Mouse (Mus musculus): ENCODE results near the gene Ctsa. TPM values are rescaled to one million over a fixed set of nuclear protein-coding genes. Genes with fewer than 3 reads are reported as not detected.
A peak's percentile ranks its signal among the peaks of the same experiment; 100 is the strongest.
"Not testable (repeated sequence)": the region's sequence is repeated elsewhere in the genome, so short reads cannot be mapped to it uniquely, and the experiment has no call there.

The Ctsa gene
- total RNA-seq, 2 experiments from 2014 or later = 80.8 to 98.1 TPM

DNA sequence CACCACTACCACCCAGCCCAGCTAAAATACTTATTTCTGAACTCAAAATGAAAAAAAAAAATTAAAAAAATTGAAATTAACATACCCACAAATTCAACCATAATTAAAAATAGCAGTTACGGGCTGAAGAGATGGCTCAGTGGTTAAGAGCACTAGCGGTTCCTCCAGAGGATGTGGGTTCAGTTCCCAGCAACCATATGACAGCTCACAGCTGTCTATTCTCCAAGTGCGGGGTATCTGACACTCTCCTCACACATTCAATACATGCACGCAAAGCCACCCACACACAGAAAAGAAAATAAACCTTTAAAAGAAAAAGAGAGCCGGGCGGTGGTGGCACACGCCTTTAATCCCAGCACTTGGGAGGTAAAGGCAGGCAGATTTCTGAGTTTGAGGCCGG lies 17.4 kb downstream of the Ctsa start:
- DNase-seq = no peak

DNA sequence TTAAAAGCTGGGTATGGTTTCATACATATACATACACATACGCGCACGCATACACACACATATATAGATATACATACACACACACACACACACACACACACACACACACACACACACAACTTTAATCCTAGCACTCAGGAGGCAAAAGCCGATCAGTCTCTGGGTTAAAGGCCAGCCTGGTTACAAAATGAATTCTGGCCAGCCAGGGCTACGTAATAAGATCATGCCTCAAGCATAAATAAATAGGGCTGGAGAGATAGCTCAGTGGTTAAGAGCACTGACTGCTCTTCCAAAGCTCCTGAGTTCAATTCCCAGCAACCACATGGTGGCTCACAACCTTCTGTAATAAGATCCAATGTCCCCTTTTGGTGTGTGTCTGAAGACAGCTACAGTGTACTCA lies 22.9 kb downstream of the Ctsa start:
- not testable (repeated sequence) for DNase-seq

DNA sequence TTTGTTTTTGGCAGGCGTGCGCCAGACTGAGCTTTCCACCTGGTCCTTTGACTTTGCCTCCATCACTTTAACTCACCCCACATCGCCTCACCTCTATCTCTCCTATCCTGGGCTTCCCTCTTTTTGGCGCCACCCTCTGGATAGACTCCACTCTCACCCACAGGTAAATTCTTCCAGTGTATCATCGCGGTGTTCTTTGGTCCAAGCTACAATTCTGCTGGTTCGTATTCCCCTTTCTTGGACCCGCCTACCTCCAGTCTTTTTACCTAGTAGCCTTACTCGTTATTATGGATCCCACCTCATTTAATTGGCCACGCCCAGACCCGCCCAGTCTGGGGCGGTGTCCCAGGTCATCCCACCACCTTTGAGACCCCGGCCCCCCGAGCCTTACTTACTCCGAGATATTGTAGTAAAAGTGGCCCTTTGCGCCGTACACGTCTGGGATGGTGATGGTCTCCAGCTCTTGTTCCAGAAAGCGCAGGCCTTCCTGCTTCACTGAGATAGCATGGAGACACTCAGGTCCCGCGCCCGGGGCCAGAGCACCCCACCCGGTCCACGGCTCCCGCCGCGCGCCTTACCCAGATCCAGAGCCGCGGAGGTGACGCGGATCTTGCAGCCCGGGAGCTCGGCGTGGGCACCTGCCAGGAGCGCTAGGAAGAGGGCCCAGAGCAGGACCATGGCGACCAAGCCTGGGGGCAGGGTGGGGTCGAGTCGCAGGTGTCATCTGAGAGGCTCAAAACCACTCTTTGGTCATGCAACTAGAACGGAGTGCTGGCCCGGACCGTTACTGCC lies 23.8 kb downstream of the Ctsa start:
- DNase-seq = peak in 1 of 2 experiments; percentile 33

DNA sequence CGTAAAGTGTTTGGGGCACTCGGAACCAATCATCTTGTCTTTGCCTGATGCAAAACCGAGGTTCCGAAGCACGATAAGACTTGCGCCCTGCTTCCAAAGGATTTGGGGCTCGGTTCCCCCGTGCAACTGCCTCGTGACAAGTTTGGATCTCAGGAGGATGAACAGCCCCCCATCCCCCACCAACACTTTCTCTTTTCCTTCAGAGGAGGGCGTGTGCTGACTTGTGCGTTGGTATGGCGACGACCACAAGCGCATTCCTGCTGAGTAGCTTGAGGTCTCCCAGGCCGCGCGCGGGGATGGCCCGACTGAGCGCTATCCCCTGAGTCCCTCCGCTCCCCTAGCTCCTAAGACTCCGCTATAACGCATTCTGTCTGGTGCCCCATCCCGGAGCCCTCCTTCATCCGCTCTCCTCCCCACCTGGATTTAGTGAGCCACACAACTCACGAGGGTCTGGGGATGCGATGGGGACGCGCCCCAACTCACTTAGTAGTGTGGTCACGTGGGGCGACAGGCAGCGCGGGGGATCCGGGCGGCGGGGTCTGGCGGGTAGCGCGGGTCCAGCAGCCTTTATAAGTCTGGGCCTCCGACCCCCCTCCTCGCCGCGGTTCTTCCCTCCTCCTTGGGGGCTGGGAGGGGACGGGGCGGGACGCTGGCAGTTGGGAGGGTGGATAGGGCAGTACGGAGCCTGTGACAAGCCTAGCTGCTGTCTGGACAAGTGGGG lies 24.6 kb downstream of the Ctsa start, which contains the start of gene Pltp:
TSS of gene Pltp (minus strand) at position 611 of the 721 bp plus-strand sequence.
- peak; percentile 78 to 83 for DNase-seq

DNA sequence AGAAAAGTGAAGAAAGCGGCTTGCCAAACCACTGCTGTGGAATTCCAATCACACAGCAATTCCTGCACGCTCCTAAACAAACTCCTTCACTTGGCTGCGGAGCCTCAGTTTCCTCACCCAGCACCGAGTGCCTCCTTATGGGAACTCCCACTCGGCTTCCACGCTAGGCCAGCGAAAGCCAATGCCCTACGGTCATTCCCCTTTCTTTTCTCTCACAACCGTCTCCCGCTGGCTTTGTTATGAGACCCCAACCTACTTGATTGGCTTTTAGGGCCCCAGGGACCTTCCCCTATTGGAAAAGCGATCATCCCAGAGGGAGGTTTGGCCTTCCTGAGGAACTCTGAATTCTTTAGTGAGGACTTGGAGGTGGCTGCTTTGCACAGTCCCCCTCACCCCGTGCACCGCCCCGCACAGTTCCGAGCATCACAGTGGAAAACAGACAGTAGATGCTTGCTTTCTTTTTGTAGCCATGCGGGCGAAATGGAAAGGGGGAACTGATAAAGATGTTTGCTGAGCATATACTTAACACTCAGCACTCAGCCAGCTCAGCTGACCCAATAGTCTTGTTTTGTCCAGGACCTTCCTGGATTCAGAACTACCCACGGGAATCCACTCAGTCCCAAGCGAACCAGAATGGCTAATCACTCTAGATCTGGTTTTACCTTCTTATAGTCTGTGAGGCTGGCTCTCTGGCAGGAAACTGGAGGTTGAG lies 25.3 kb downstream of the Ctsa start:
- peak in 1 of 2 experiments; percentile 36 for DNase-seq

GRCm38 (mm10) chr2:164859155-164859554 lies 26.5 kb downstream of the Ctsa start:
- no peak for DNase-seq

DNA sequence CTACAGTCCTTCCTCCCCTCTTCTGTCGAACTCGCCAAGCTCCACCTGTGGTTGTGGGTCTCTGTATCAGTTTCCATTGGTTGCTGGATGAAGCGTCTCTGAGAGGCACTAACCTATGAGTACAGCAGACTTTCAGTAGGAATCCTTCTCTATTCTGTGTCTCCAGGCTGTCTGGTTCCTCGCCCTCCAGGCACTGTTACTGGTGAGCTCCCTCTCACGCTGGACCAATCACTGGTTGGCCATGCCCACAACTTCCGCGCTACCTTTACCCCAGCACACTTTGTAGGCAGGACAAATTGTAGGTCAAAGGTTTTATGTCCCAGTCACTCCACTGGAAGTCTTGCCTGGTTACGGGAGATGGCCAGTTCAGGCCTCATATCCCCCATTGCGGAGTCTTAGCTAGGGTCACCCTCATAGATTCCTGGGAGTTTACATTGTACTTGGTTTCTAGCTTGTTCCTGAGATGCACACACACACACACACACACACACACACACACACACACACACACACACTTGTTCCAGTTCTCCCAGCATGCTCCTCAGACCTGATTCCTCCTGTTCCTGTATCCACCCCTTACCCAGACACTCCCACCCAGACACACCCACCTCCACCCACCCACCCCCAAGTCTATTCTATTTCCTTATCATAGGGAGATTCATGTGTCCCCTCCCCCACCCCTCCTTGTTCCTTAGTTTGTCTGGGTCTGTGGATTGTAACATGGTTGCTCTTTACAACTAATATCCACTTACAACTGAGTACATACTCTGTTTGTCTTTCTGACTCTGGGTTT lies 27.2 kb downstream of the Ctsa start:
- no peak for DNase-seq

DNA sequence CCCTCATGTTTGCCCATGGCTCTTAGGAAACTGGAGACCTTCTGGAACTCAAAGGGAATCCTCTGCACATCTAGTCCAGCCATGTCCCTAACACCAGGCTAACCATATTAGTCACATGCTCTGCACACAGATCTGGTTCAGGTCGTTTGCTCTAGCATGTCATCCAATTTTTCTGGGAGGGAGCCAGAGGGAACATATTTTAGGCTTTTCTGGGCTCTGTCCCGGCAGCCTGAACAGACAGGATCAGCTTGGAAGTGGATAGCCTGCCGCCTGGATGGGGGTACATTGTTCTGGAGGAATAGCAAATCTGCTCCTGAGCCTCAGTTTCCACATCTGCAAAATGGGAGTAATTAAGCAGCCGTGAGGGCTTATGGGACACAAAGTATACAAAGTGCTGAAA lies 28.4 kb downstream of the Ctsa start:
- no peak for DNase-seq

- DNase-seq = peak; percentile 78 to 86
These were observed 29.6 kb downstream of the Ctsa start for GRCm38 (mm10) chr2:164862179-164862861.

- not testable (repeated sequence) for DNase-seq
These were observed 30.7 kb downstream of the Ctsa start for GRCm38 (mm10) chr2:164863411-164863810.

GRCm38 (mm10) chr2:164864593-164864992 lies 31.9 kb downstream of the Ctsa start:
- no peak for DNase-seq

- DNase-seq = peak; percentile 87 to 95
These were observed 34.3 kb downstream of the Ctsa start for GRCm38 (mm10) chr2:164866741-164867551.

DNA sequence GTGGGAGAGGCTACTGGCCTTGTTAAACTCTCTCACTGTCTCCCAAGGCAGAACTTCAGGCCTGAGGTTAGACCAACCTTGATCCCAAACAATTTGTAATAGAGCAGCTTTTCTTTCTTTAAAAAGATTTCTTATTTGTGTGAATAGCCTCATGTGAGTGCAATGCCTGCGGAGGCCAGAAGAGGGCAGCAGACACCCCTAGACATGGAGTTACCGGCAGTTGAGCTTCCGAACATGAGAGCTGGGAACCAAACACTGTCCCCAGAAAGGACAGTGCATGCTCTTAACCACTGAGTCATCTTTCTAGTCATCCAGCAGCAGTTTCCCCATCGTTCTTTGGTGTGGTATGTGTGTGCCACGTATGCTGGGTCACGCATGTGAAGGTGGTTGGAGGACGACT lies 34.9 kb downstream of the Ctsa start:
- DNase-seq = no peak

DNA sequence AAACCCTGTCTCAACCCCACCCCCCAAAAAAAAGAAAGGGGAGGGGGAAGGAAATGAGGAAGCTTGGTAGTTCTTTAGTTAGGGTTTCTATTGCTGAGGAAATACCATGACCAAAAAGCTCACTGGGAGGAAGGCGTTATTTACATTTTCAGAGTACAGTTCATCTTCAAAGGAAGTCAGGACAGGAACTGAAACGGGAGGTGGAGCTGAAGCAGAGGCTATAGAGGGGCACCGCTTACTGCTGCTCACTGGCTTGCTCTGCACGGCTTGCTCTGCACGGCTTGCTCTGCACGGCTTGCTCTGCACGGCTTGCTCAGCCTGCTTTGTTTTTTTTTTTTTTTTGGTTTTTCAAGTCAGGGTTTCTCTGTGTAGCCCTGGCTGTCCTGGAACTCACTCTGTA lies 35.8 kb downstream of the Ctsa start:
- peak in 1 of 2 experiments; percentile 55 for DNase-seq

- no peak for DNase-seq
These were observed 39.1 kb downstream of the Ctsa start for GRCm38 (mm10) chr2:164871602-164872303.

DNA sequence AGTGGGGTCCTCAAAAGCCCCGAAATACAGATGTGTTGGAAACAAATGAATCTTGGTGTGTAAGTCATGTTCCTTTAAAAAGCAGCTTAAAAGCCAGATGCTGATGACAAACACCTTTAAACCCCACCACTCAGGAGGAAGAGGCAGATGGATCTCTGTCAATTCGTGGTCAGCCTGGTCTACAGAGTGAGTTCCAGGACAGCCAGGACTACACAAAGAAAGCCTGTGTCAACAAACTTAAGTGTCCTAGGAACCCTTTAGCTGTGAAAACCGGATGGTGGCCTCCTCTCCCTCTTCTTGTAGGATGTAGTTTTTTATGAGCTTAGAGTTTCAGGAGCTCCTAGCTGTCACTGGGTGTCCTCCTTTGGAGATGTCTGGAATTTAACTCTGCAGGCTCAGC lies 40.9 kb downstream of the Ctsa start:
- peak in 1 of 2 experiments; percentile 9 for DNase-seq

GRCm38 (mm10) chr2:164874239-164874769 lies 41.6 kb downstream of the Ctsa start:
- peak; percentile 73 to 88 for DNase-seq

DNA sequence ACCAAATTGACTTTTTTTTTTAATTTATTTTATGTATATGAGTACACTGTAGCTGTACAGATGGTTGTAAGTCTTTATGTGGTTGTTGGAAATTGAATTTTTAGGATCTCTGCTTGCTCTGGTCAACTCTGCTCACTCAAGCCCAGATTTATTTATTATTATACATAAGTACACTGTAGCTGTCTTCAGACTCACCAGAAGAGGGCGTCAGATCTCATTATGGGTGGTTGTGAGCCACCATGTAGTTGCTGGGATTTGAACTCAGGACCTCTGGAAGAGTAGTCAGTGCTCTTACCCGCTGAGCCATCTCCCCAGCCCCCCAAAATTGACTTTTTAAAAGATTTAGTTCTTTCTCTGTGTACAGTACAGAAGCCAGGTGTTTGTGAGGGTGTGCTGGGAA lies 43.0 kb downstream of the Ctsa start:
- DNase-seq = not testable (repeated sequence)

Measured in heart, adult 18-20 months (tissue).